Mouse (Mus musculus) heart, embryonic 13.5 days (tissue): ENCODE data around the gene Igf1r. TPM values are rescaled to one million over a fixed set of nuclear protein-coding genes. Genes with fewer than 3 reads are reported as not detected.
A peak's percentile ranks its signal among the peaks of the same experiment; 100 is the strongest.

Experiments
- ATAC-seq: fragments of 200-750 bp; cut with Nextera tagmentation; 2 replicates; pipeline ENCODE4 v1.8.0; 2017; ENCODE audit warnings: moderate TSS enrichment; ENCODE audit not compliant: insufficient number of reproducible peaks, low FRiP score, low TSS enrichment; ENCODE audit errors: extremely low read depth
- H3K27ac ChIP-seq: fragments of 300-500 bp; sonication (generic); replicated peaks from 2 replicates; pipeline ENCODE4 v1.5.1; 2015; ENCODE audit warnings: moderate library complexity, mild to moderate bottlenecking, inconsistent platforms
- H3K27me3 ChIP-seq: fragments of 300-500 bp; sonication (generic); replicated peaks from 2 replicates; pipeline ENCODE4 v1.6.1; 2015; ENCODE audit warnings: mild to moderate bottlenecking, inconsistent platforms
- H3K36me3 ChIP-seq: fragments of 300-500 bp; sonication (generic); 2 replicates; pipeline ENCODE4 v1.6.1; 2015; ENCODE audit warnings: mild to moderate bottlenecking, inconsistent platforms
- H3K4me1 ChIP-seq: fragments of 300-500 bp; sonication (generic); 2 replicates; pipeline ENCODE4 v1.6.1; 2015; ENCODE audit warnings: inconsistent platforms
- H3K4me2 ChIP-seq: fragments of 300-500 bp; sonication (generic); 2 replicates; pipeline ENCODE4 v1.6.1; 2015; ENCODE audit warnings: inconsistent platforms, mild to moderate bottlenecking, moderate library complexity
- H3K4me3 ChIP-seq: fragments of 300-500 bp; sonication (generic); 2 replicates; pipeline ENCODE4 v1.5.1; 2015; ENCODE audit warnings: moderate library complexity, mild to moderate bottlenecking, inconsistent platforms
- H3K9ac ChIP-seq: fragments of 300-500 bp; sonication (generic); 2 replicates; pipeline ENCODE4 v1.6.1; 2015; ENCODE audit warnings: inconsistent platforms, mild to moderate bottlenecking, moderate library complexity
- H3K9me3 ChIP-seq: fragments of 300-500 bp; sonication (generic); 2 replicates; pipeline ENCODE4 v1.6.1; 2016; ENCODE audit warnings: inconsistent platforms
- WGBS: fragments of 180-500 bp; shearing (Covaris S2); methylation state at CpG from one replicate; pipeline ENCODE4 v1.1.7; 2015; ENCODE audit warnings: mixed read lengths; 5-methylcytosine and 5-hydroxymethylcytosine counted together
- polyA plus RNA-seq: library from polyadenylated mRNA; unstranded; fragments of >200 nt; fragmentation: Nextera tagmentation; extraction: Ambion mirVana; gene quantifications from 2 replicates; pipeline ENCODE4 v1.2.1, GENCODE M21; 2015

The Igf1r gene
- polyA plus RNA-seq, 1 experiment from 2014 or later = 15.0 TPM

DNA sequence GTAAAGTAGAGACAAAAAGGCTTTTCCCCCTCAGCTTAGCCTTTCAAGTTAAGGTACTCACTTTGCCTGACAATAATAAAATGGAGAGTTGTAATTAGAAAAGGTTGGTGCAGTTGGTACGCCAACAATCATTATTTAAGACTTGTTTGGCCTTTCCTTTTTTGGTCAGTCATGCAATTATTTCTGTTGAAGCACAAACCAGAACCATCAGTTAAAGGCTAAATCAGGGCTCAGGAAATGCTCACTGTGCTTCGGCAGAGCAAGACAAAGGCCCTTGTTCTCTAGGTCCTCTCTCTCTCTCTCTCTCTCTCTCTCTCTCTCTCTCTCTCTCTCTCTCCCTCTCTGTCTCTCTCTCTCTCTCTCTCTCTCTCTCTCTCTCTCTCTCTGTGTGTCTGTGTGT, 165.4 kb downstream of the Igf1r start:
- no peak overlapping the region for H3K4me3 ChIP-seq
- WGBS = 65% methylated on average over 2 of the region's 2 CpGs
- no peaks in the 10 kb centered on the region for H3K9me3 ChIP-seq
- H3K4me2 ChIP-seq = no peak overlapping the region
- H3K9ac ChIP-seq = no peak overlapping the region
- H3K27ac ChIP-seq = no peak overlapping the region
- no peak for ATAC-seq
- no peaks in the 10 kb centered on the region for H3K27me3 ChIP-seq
- H3K36me3 ChIP-seq = 0 out of 2 replicates have a peak, but pooled peaks cover 8% of the 10 kb centered on the region
- peaks cover 61% of the 10 kb centered on the region for H3K4me1 ChIP-seq

DNA sequence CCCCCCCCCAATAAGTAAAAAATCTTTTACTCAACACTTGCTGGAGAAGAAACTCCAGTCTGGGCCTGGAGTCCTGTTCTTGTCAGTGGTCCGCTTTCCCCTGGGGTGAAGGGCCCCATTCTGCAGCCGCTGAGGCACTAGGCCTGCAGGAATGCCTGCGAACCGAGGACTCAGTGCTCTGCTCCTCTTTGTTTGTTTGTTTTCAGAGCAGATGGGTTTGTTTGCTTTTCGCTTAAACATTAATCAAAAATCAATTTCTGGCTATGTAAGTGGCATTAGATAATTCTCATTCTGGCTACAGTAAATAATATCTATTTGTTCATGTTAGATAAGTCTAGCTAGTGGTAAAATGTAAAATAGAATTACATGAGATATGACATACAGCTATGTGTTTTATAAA, 167.0 kb downstream of the Igf1r start:
- no peak overlapping the region for H3K27ac ChIP-seq
- no peak overlapping the region for H3K4me2 ChIP-seq
- H3K9ac ChIP-seq = no peak overlapping the region
- no peaks in the 10 kb centered on the region for H3K9me3 ChIP-seq
- ATAC-seq = no peak
- WGBS = 63% methylated on average over 5 of the region's 5 CpGs
- no peaks in the 10 kb centered on the region for H3K27me3 ChIP-seq
- peaks cover 47% of the 10 kb centered on the region for H3K4me1 ChIP-seq
- no peak overlapping the region for H3K4me3 ChIP-seq
- H3K36me3 ChIP-seq = 0 out of 2 replicates have a peak, but pooled peaks cover 8% of the 10 kb centered on the region

DNA sequence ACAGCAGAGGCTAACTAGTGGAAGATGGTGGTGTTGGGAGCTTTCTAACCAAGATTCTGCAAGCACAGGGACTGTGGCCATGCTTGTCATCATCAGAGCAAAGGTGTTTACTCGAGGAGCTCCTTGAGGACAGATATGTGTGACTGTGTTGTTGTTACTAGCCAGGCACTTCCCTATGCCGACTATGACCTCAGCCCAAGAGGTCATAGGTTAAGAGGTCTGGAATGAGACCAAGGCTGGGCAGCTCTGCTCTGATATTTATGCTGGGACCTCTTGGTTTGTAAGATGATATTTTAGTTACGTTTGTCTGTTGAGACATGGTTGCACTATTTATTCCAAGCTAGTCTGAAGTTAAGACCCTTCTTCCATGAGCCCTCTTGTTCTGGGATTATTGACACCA, 169.8 kb downstream of the Igf1r start:
- no peak overlapping the region for H3K4me3 ChIP-seq
- no peak overlapping the region for H3K4me2 ChIP-seq
- peaks cover 54% of the 10 kb centered on the region for H3K4me1 ChIP-seq
- 26% methylated on average over 3 of the region's 3 CpGs for WGBS
- no peak overlapping the region for H3K9ac ChIP-seq
- no peak overlapping the region for H3K27ac ChIP-seq
- no peaks in the 10 kb centered on the region for H3K27me3 ChIP-seq
- no peaks in the 10 kb centered on the region for H3K9me3 ChIP-seq
- ATAC-seq = no peak
- 0 out of 2 replicates have a peak, but pooled peaks cover 3% of the 10 kb centered on the region for H3K36me3 ChIP-seq

DNA sequence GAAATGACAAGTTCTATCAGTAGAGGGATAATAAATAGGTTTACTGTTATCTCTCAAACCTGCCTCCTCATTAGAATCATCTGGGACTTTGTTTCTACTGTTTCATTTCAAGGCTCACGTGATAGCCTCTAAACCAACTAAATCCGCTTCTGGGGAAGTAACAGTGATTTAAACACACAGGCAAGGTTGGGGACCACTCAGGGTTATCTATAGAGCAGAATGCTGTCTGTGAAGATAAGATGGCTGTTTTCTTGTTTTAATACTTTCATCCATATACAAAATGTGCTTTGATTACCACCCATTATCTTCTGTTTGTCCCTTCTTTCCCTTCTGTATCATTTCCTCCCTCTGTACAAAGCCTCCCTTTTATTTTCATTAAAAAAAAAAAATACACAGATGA, 172.7 kb downstream of the Igf1r start:
- no peaks in the 10 kb centered on the region for H3K36me3 ChIP-seq
- no peak overlapping the region for H3K4me3 ChIP-seq
- no peaks in the 10 kb centered on the region for H3K9me3 ChIP-seq
- no peaks in the 10 kb centered on the region for H3K27me3 ChIP-seq
- no peak for ATAC-seq
- no peak overlapping the region for H3K27ac ChIP-seq
- peaks cover 56% of the 10 kb centered on the region for H3K4me1 ChIP-seq
- H3K4me2 ChIP-seq = no peak overlapping the region
- WGBS = 42% methylated on average over 2 of the region's 2 CpGs
- H3K9ac ChIP-seq = no peak overlapping the region

DNA sequence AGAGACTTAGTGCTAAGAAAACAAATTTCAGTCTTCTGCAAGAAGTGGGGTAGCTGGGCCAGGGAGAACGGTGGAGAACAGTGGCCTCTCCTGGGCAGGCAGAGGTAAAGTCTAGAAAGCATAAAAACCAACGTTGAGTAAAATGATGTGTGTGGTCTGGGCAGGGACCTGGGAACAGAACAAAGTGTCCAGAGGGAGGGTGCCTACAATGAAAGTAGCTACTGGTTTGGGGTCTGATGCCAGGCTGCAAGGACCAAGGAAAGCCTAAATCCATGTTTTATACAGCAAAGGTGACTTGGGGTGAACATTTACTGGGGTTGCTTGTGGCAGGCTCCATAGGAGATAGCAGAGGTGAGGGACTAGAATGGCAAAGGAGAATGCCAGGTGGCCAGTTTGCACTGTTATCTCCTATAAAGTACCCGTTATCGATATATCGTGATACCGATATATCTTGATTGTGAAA, 175.2 kb downstream of the Igf1r start:
- H3K27ac ChIP-seq = peak overlapping the region; percentile 89
- peak overlapping the region; percentile 73 for H3K4me3 ChIP-seq
- peaks cover 68% of the 10 kb centered on the region for H3K4me1 ChIP-seq
- no peaks in the 10 kb centered on the region for H3K27me3 ChIP-seq
- H3K36me3 ChIP-seq = no peaks in the 10 kb centered on the region
- no peak for ATAC-seq
- H3K9me3 ChIP-seq = no peaks in the 10 kb centered on the region
- WGBS = 26% methylated on average over 6 of the region's 6 CpGs
- H3K4me2 ChIP-seq = peak overlapping the region; percentile 86
- peak overlapping the region; percentile 82; the same call in 1 of the 2 replicates for H3K9ac ChIP-seq

DNA sequence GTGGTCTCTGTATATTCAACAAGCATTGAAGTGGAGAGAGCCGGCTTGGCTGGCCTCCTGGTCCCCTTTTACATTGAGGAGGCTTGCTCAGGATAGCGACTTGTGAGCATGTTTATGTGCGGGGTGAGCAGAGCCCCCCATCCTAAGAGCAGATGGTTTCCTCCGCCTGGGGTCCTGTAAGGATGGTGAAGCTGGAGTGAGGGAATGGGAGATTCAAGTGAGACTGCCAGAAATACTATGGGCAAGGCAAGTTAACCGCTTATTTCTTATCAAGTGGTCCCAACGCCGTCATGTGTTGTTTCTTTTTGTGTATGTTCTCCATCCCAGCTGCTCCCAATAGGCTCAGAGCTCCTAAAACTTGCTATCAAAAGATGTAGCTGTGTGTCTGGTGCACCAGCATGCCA, 175.6 kb downstream of the Igf1r start:
- no peak for ATAC-seq
- H3K4me1 ChIP-seq = peaks cover 67% of the 10 kb centered on the region
- WGBS = 10% methylated on average over 7 of the region's 7 CpGs

DNA sequence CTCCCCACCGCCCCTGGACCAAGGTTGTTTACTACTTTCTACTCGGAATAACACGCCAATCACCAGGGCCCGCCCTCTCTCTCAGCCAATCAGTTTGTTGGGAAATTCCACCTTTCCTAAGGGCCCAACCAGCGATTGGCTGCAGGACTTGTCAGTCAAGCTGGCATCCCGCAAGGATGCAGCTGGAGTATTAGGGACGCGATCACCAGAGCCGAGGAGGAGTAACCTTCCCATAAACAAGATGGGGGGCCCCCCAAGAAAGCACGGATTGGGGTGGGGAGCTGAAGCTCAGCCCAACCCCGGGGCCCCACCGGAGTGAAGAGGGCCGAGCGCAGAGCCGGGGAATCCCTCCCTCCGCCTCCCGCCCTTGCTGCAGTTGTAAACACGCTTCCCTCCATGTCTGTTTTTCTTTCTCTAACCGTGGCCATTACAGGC, 176.5 kb downstream of the Igf1r start:
- H3K27ac ChIP-seq = peak overlapping the region; percentile 89
- WGBS = under 1% methylated on average over 19 of the region's 19 CpGs
- ATAC-seq = peak; percentile 88
- no peaks in the 10 kb centered on the region for H3K27me3 ChIP-seq
- no peaks in the 10 kb centered on the region for H3K36me3 ChIP-seq
- peaks cover 73% of the 10 kb centered on the region for H3K4me1 ChIP-seq
- peak overlapping the region; percentile 86 for H3K4me2 ChIP-seq
- H3K9ac ChIP-seq = peak overlapping the region; percentile 82
- H3K4me3 ChIP-seq = peak overlapping the region; percentile 73
- H3K9me3 ChIP-seq = no peaks in the 10 kb centered on the region

More for the DNA sequence above, 175.6 kb downstream of the Igf1r start:
- peak overlapping the region; percentile 73 for H3K4me3 ChIP-seq
- peak overlapping the region; percentile 86 for H3K4me2 ChIP-seq
- peak overlapping the region; percentile 82 for H3K9ac ChIP-seq
- peak overlapping the region; percentile 89 for H3K27ac ChIP-seq
- H3K27me3 ChIP-seq = no peaks in the 10 kb centered on the region
- no peaks in the 10 kb centered on the region for H3K9me3 ChIP-seq
- no peaks in the 10 kb centered on the region for H3K36me3 ChIP-seq

DNA sequence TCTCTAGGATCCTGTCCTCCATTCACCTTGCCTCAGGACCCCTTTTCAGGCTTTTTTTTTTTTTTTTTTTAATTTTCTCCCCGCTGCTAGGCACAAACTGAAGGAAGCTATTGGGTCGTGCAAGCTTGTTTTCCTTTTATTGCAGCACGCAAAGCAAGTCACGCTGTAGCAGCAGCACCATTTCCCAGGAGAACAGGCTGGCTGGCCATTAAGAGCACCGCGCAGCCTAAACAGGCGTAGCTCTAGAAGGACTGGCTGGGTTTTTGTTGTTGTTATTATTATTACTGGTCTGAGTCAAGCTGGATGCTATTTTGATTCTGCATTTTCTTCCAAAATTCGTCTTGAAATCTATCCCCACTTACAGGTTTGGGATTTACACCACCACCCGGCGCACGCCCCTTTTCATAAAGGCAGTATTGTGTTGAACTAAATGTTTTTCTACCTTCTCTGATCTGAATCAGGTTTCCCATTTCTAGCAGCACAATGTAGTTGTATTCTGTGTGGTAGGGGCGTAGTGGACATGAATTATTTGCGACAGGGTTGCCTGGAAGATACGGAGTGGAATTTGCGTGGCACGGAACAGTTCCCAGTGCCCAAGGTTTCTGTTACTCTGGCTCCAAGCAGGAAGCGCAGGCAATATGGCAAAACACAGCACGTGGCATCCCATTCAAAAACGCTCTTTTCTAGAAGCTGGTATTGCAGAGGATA, 177.1 kb downstream of the Igf1r start:
- Histone ChIP-seq H3K9me3 (no peaks in the 10 kb centered on the region), H3K4me2 (peak overlapping the region; percentile 86), H3K4me1 (peaks cover 72% of the 10 kb centered on the region), H3K4me3 (peak overlapping the region; percentile 73), H3K27me3 (no peaks in the 10 kb centered on the region), H3K9ac (peak overlapping the region; percentile 82), H3K27ac (peak overlapping the region; percentile 89), H3K36me3 (no peaks in the 10 kb centered on the region)
- 3% methylated on average over 19 of the region's 19 CpGs for WGBS
- no peak for ATAC-seq

DNA sequence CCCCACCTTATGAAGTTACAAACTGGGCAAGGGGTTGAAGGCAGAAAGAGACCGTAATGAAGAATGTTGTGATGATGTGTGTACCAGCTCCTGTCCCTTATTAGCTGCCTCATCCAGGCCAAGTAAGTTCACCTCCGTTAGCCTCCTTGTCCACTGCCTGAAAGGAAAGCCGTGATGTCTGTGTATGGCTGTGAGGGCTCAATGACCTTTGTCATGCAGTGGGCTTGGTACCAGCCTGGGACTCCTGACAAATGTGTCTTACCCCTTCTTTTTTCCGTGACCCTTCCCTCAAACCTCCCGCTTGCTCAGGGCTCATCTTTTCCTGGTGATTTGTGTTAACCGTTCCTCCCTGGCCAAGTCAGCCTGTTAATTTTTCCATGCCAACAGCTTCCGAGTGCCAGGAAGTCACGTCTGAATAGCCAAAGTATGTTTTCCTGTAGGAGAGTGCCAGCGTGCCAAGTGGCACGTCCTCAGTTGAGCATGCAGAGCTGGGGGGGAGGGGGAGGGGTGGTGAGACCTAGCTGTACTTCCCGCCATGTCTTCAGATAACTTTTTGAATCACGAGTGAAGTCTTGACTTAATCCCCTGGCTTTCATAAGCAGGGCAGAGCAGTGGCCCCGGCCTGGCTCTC, 178.4 kb downstream of the Igf1r start:
- Histone ChIP-seq H3K36me3 (no peaks in the 10 kb centered on the region), H3K9ac (no peak overlapping the region), H3K27me3 (no peaks in the 10 kb centered on the region), H3K4me3 (no peak overlapping the region), H3K27ac (peak overlapping the region; percentile 36; the same call in 1 of the 2 replicates), H3K4me1 (peaks cover 68% of the 10 kb centered on the region), H3K9me3 (no peaks in the 10 kb centered on the region), H3K4me2 (0 out of 2 replicates have a peak overlapping the region, but pooled peaks have one; percentile 86)
- no peak for ATAC-seq
- WGBS = 56% methylated on average over 13 of the region's 13 CpGs

DNA sequence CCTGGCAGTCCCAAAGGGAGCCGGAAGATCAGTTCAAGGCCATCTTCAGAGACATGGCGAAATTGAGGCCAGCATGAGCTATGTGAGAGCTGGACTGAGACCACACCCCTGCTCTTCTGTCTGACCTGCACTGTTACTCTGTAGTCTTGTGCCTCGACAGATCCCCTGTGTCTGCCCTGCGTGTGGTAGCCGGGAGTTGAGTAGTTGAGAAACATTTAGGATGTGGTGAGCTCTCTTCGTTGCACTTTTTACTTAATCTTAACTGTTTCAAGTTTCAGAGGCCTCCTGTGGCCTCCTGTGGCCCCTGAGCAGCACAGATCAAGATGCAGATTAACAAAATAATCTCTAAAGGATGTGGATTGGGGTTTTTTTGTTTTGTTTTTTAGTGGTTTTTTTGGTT, 181.1 kb downstream of the Igf1r start:
- Histone ChIP-seq H3K4me3 (no peak overlapping the region), H3K36me3 (no peaks in the 10 kb centered on the region), H3K4me2 (no peak overlapping the region), H3K9me3 (no peaks in the 10 kb centered on the region), H3K9ac (no peak overlapping the region), H3K27me3 (no peaks in the 10 kb centered on the region), H3K27ac (no peak overlapping the region), H3K4me1 (peaks cover 63% of the 10 kb centered on the region)
- no peak for ATAC-seq
- 46% methylated on average over 6 of the region's 6 CpGs for WGBS

DNA sequence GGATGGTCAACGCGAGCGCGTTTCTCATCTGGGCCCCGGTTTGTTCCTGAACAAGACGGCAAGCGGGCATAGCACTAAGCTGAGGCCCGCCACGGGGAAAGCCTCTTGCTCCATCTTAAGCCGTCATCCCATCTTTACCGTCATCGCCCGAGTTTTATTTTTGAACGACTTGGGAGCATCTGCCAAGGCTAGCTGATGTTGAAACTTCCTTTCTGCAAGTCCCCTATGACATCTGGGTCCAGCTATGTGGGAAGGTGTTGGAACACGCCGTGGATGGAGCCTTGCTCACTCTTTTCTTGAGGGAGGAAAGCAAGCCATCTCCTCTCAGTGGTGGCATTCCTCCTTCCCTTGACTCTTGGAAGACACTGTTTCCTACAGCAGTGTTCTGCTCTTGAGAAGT, 182.3 kb downstream of the Igf1r start:
- Histone ChIP-seq H3K4me1 (peaks cover 71% of the 10 kb centered on the region), H3K36me3 (no peaks in the 10 kb centered on the region), H3K4me2 (no peak overlapping the region), H3K9me3 (no peaks in the 10 kb centered on the region), H3K4me3 (no peak overlapping the region), H3K27me3 (no peaks in the 10 kb centered on the region), H3K9ac (no peak overlapping the region), H3K27ac (no peak overlapping the region)
- no peak for ATAC-seq
- WGBS = 77% methylated on average over 16 of the region's 16 CpGs
